Mouse (Mus musculus) A20 (cell line): ENCODE measurements around the gene Pds5b.
"Not testable (repeated sequence)": the region's sequence is repeated elsewhere in the genome, so short reads cannot be mapped to it uniquely, and the experiment has no call there.

Experiments used
- DNase-seq: peaks from one replicate; pipeline ENCODE4 v3.0.0-alpha.2; 2011; ENCODE audit warnings: low read depth, low spot score

The Pds5b gene

GRCm38 (mm10) chr5:150702714-150703113 is 29.2 kb downstream of the Pds5b start:
- peak; percentile 48 for DNase-seq

- not testable (repeated sequence) for DNase-seq
These were observed 33.1 kb downstream of the Pds5b start for GRCm38 (mm10) chr5:150706651-150707050.

- DNase-seq: not testable (repeated sequence)
These were observed 33.6 kb downstream of the Pds5b start for GRCm38 (mm10) chr5:150707181-150707580.

- no peak for DNase-seq
These were observed 38.0 kb downstream of the Pds5b start for GRCm38 (mm10) chr5:150711503-150711902.

- no peak for DNase-seq
These were observed 39.9 kb downstream of the Pds5b start for GRCm38 (mm10) chr5:150713431-150713830.

GRCm38 (mm10) chr5:150717775-150718174 is 44.2 kb downstream of the Pds5b start:
- DNase-seq: peak; percentile 65

- no peak for DNase-seq
These were observed 51.1 kb downstream of the Pds5b start for GRCm38 (mm10) chr5:150724641-150725040.

GRCm38 (mm10) chr5:150737028-150737427 is 63.5 kb downstream of the Pds5b start:
- not testable (repeated sequence) for DNase-seq

- no peak for DNase-seq
These were observed 65.8 kb downstream of the Pds5b start for GRCm38 (mm10) chr5:150739311-150739710.

GRCm38 (mm10) chr5:150740597-150740996 is 67.1 kb downstream of the Pds5b start:
- no peak for DNase-seq

GRCm38 (mm10) chr5:150756623-150757022 is 83.1 kb downstream of the Pds5b start:
- no peak for DNase-seq

GRCm38 (mm10) chr5:150772403-150772802 is 98.9 kb downstream of the Pds5b start:
- no peak for DNase-seq

- no peak for DNase-seq
These were observed 99.5 kb downstream of the Pds5b start for GRCm38 (mm10) chr5:150773083-150773482.

GRCm38 (mm10) chr5:150788261-150788660 is 114.7 kb downstream of the Pds5b start:
- DNase-seq: peak; percentile 66

GRCm38 (mm10) chr5:150789039-150789438 is 115.5 kb downstream of the Pds5b start:
- no peak for DNase-seq

GRCm38 (mm10) chr5:150794181-150794580 is 120.6 kb downstream of the Pds5b start:
- DNase-seq: no peak

- no peak for DNase-seq
These were observed 126.5 kb downstream of the Pds5b start for GRCm38 (mm10) chr5:150800056-150800455.

GRCm38 (mm10) chr5:150814111-150814990 is 140.8 kb downstream of the Pds5b start:
- DNase-seq: no peak

- DNase-seq: no peak
These were observed 141.9 kb downstream of the Pds5b start for GRCm38 (mm10) chr5:150815400-150815799.

- no peak for DNase-seq
These were observed 143.2 kb downstream of the Pds5b start for GRCm38 (mm10) chr5:150816775-150817174.

GRCm38 (mm10) chr5:150818041-150818440 is 144.5 kb downstream of the Pds5b start:
- DNase-seq: no peak

GRCm38 (mm10) chr5:150818886-150819285 is 145.3 kb downstream of the Pds5b start:
- DNase-seq: no peak

GRCm38 (mm10) chr5:150819520-150819919 is 146.0 kb downstream of the Pds5b start:
- no peak for DNase-seq
